Mouse (Mus musculus) cortical plate, adult 2 months (tissue): ENCODE measurements around the gene Gm14440. TPM values are rescaled to one million over a fixed set of nuclear protein-coding genes. Genes with fewer than 3 reads are reported as not detected.
"Not testable (repeated sequence)": the region's sequence is repeated elsewhere in the genome, so short reads cannot be mapped to it uniquely, and the experiment has no call there.

Experiments
- H3K27ac ChIP-seq: fragments of 200-500 bp; 2 replicates; pipeline ENCODE4 v1.5.1; 2012; ENCODE audit warnings: low read length, control low read depth, inconsistent platforms; ENCODE audit not compliant: insufficient read depth
- H3K4me1 ChIP-seq: fragments of 200-500 bp; 2 replicates; pipeline ENCODE4 v1.6.1; 2011; ENCODE audit warnings: low read length; ENCODE audit not compliant: control insufficient read depth, insufficient read depth
- H3K4me3 ChIP-seq: fragments of 200-500 bp; 2 replicates; pipeline ENCODE4 v1.5.1; 2011; ENCODE audit warnings: mild to moderate bottlenecking, low read length, control low read depth; ENCODE audit not compliant: insufficient read depth
- polyA plus RNA-seq: library from polyadenylated mRNA; depleted of rRNA; stranded (reverse); fragments of >200 nt; gene quantifications from 2 replicates; pipeline ENCODE4 v1.2.3, GENCODE M21; 2012; rRNA removed

Gm14440 gene
- not detected in 2 replicates for polyA plus RNA-seq

DNA sequence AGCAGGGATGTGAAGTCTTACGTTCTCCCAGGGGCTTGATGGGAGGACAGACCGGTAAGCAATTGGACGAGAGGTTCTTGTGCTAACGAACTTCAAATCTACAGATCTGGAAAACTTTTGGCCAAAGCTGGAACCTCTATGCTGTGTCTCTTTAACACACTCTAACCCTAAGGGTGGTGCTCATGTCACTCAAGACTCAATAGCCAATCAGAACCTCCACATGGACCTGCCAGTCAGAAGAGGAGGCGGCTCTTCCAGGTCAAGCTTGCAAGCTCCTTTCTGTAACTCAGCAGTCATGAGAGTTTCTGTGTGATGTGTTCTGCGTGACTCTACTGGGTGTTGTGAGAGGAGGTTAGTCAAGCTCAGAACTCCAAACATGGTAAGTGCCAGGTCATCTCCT is at the start of gene Gm14440:
Gene Gm14440 (plus strand): TSS at position 301 of the 400 bp plus-strand sequence.
- not testable (repeated sequence) for H3K27ac ChIP-seq, H3K4me3 ChIP-seq, H3K4me1 ChIP-seq

Other genes starting within 250 kb of the Gm14440 start
- gene Gm14393, start 207.3 kb upstream of the Gm14440 start, polyA plus RNA-seq: 0.85 and 1.3 TPM in 2 replicates
- gene Gm14399, start 133.1 kb upstream of the Gm14440 start, polyA plus RNA-seq: 21.7 and 24.0 TPM in 2 replicates
- 3.5 and 4.4 TPM in 2 replicates for gene Gm14443, start 99.3 kb upstream of the Gm14440 start, polyA plus RNA-seq
- 15.1 and 16.5 TPM in 2 replicates for gene Gm14391, start 68.2 kb upstream of the Gm14440 start, polyA plus RNA-seq
- 29.1 and 31.4 TPM in 2 replicates for gene Gm4631, start 63.1 kb downstream of the Gm14440 start, polyA plus RNA-seq
- gene Zfp968, start 97.3 kb downstream of the Gm14440 start, polyA plus RNA-seq: 3.1 and 3.3 TPM in 2 replicates
- 33.4 and 34.7 TPM in 2 replicates for gene Gm4724, start 160.7 kb downstream of the Gm14440 start, polyA plus RNA-seq
- 3.1 and 3.5 TPM in 2 replicates for gene Zfp965, start 194.9 kb downstream of the Gm14440 start, polyA plus RNA-seq